Mouse (Mus musculus) small intestine, adult 2 months (tissue): Measurements from ENCODE around the gene Ank. TPM values are rescaled to one million over a fixed set of nuclear protein-coding genes. Genes with fewer than 3 reads are reported as not detected.
"Not testable (repeated sequence)": the region's sequence is repeated elsewhere in the genome, so short reads cannot be mapped to it uniquely, and the experiment has no call there.

Source experiments
- H3K27ac ChIP-seq: fragments of 200-500 bp; 2 replicates; pipeline ENCODE4 v1.5.1; 2012; ENCODE audit warnings: low read depth, low read length, control low read depth, inconsistent platforms; ENCODE audit not compliant: insufficient read depth
- H3K27me3 ChIP-seq: fragments of 200-500 bp; 2 replicates; pipeline ENCODE4 v1.6.1; 2012; ENCODE audit warnings: mild to moderate bottlenecking, moderate library complexity, low read length, inconsistent platforms; ENCODE audit not compliant: control insufficient read depth, insufficient read depth
- H3K36me3 ChIP-seq: fragments of 200-500 bp; 2 replicates; pipeline ENCODE4 v1.6.1; 2012; ENCODE audit warnings: mild to moderate bottlenecking, low read length, control low read depth, inconsistent platforms; ENCODE audit not compliant: control insufficient read depth, insufficient read depth
- H3K4me1 ChIP-seq: fragments of 200-500 bp; 2 replicates; pipeline ENCODE4 v1.6.1; 2012; ENCODE audit warnings: low read length, inconsistent platforms, mixed read lengths; ENCODE audit not compliant: control insufficient read depth, insufficient read depth, insufficient read length
- H3K4me3 ChIP-seq: fragments of 200-500 bp; 2 replicates; pipeline ENCODE4 v1.5.1; 2012; ENCODE audit warnings: low read depth, mild to moderate bottlenecking, control low read depth, inconsistent platforms, low read length, moderate library complexity
- CTCF ChIP-seq: fragments of 200-500 bp; IDR thresholded peaks from 2 replicates; pipeline ENCODE4 v1.5.1; 2012; ENCODE audit warnings: low read depth, mild to moderate bottlenecking, control low read depth, inconsistent platforms, low read length, moderate library complexity, mixed read lengths; ENCODE audit not compliant: insufficient replicate concordance, insufficient read length; ENCODE audit errors: extremely low read depth
- POLR2A ChIP-seq: fragments of 200-500 bp; IDR thresholded peaks from 2 replicates; pipeline ENCODE4 v1.6.1; 2012; ENCODE audit warnings: low read depth, mild to moderate bottlenecking, control low read depth, inconsistent platforms, low read length, moderate library complexity
- WGBS: fragments of 180-500 bp; shearing (Covaris S2); methylation state at CpG from one replicate; pipeline ENCODE4 v1.1.7; 2018; 5-methylcytosine and 5-hydroxymethylcytosine counted together
- polyA plus RNA-seq: library from polyadenylated mRNA; depleted of rRNA; stranded (reverse); fragments of >200 nt; gene quantifications from 2 replicates; pipeline ENCODE4 v1.2.3, GENCODE M21; 2012

Gene Ank
- polyA plus RNA-seq, 1 experiment = 29.3 TPM

GRCm38 (mm10) chr15:27452496-27452895, 14.0 kb upstream of the Ank start:
- WGBS = 82% methylated on average over 9 of the region's 9 CpGs
- H3K27me3 ChIP-seq = no peaks in the 10 kb centered on the region
- no peak overlapping the region for H3K27ac ChIP-seq
- no peaks in the 10 kb centered on the region for H3K4me1 ChIP-seq
- H3K36me3 ChIP-seq = no peaks in the 10 kb centered on the region
- H3K4me3 ChIP-seq = no peak overlapping the region
- TF ChIP-seq POLR2A (no peak), CTCF (no peak)

GRCm38 (mm10) chr15:27457001-27457400, 9.5 kb upstream of the Ank start:
- TF ChIP-seq CTCF (no peak), POLR2A (no peak)
- Histone ChIP-seq H3K27ac (no peak overlapping the region), H3K4me3 (no peak overlapping the region), H3K36me3 (no peaks in the 10 kb centered on the region), H3K4me1 (peaks cover 1% of the 10 kb centered on the region; the same call in 1 of the 2 replicates), H3K27me3 (no peaks in the 10 kb centered on the region)
- 87% methylated on average over 2 of the region's 2 CpGs for WGBS

- WGBS = 32% methylated on average over 14 of the region's 14 CpGs
- not testable (repeated sequence) for H3K27me3 ChIP-seq, H3K27ac ChIP-seq, H3K4me3 ChIP-seq, H3K36me3 ChIP-seq, H3K4me1 ChIP-seq
Observed at GRCm38 (mm10) chr15:27459781-27460180, 6.7 kb upstream of the Ank start.

- 55% methylated on average over 12 of the region's 12 CpGs for WGBS
- TF ChIP-seq CTCF (no peak), POLR2A (no peak)
- no peak overlapping the region for H3K27ac ChIP-seq
- H3K36me3 ChIP-seq = no peaks in the 10 kb centered on the region
- no peak overlapping the region for H3K4me3 ChIP-seq
- peaks cover 4% of the 10 kb centered on the region for H3K4me1 ChIP-seq
- H3K27me3 ChIP-seq = no peaks in the 10 kb centered on the region
Observed at GRCm38 (mm10) chr15:27461336-27462245, 4.9 kb upstream of the Ank start.

GRCm38 (mm10) chr15:27463876-27464275, 2.6 kb upstream of the Ank start:
- Histone ChIP-seq H3K4me1 (peaks cover 6% of the 10 kb centered on the region), H3K4me3 (no peak overlapping the region), H3K36me3 (no peaks in the 10 kb centered on the region), H3K27ac (no peak overlapping the region), H3K27me3 (no peaks in the 10 kb centered on the region)
- TF ChIP-seq POLR2A = no peak
- TF ChIP-seq CTCF = no peak
- WGBS = 95% methylated on average over 13 of the region's 13 CpGs

GRCm38 (mm10) chr15:27465391-27466005, 979 bp upstream of the Ank start:
- Histone ChIP-seq H3K27me3 (no peaks in the 10 kb centered on the region), H3K36me3 (no peaks in the 10 kb centered on the region), H3K4me3 (no peak overlapping the region), H3K27ac (no peak overlapping the region), H3K4me1 (peaks cover 5% of the 10 kb centered on the region; the same call in 1 of the 2 replicates)
- TF ChIP-seq POLR2A (no peak), CTCF (no peak)
- WGBS = 52% methylated on average over 8 of the region's 8 CpGs

GRCm38 (mm10) chr15:27467081-27467491, 609 bp downstream of the Ank start:
- under 1% methylated on average over 25 of the region's 25 CpGs for WGBS
- Histone ChIP-seq H3K27me3 (no peaks in the 10 kb centered on the region), H3K36me3 (no peaks in the 10 kb centered on the region), H3K4me3 (peak overlapping the region; percentile 95), H3K4me1 (peaks cover 5% of the 10 kb centered on the region; the same call in 1 of the 2 replicates), H3K27ac (peak overlapping the region; percentile 59; the same call in 1 of the 2 replicates)
- TF ChIP-seq CTCF (no peak), POLR2A (no peak)

- Histone ChIP-seq H3K36me3 (no peaks in the 10 kb centered on the region), H3K4me1 (peaks cover 5% of the 10 kb centered on the region; the same call in 1 of the 2 replicates), H3K27me3 (no peaks in the 10 kb centered on the region), H3K27ac (no peak overlapping the region), H3K4me3 (peak overlapping the region; percentile 50)
- 37% methylated on average over 7 of the region's 7 CpGs for WGBS
- TF ChIP-seq CTCF (no peak), POLR2A (no peak)
Observed at GRCm38 (mm10) chr15:27467641-27468040, 1.2 kb downstream of the Ank start.
